Mouse (Mus musculus) embryonic facial prominence, embryonic 11.5 days (tissue): Measurements from ENCODE around the gene 9630041A04Rik. TPM values are rescaled to one million over a fixed set of nuclear protein-coding genes. Genes with fewer than 3 reads are reported as not detected.

Experiments used
- ATAC-seq: fragments of 200-750 bp; cut with Nextera tagmentation; replicated peaks from 2 replicates; pipeline ENCODE4 v1.8.0; 2017; ENCODE audit warnings: low read depth; ENCODE audit not compliant: insufficient number of reproducible peaks, low FRiP score, low TSS enrichment
- DNase-seq: peaks from one replicate; pipeline ENCODE4 v3.0.0-alpha.2; 2015; ENCODE audit warnings: low spot score
- H3K27ac ChIP-seq: fragments of 300-500 bp; sonication (generic); replicated peaks from 2 replicates; pipeline ENCODE4 v1.5.1; 2014; ENCODE audit warnings: mild to moderate bottlenecking, low read depth, low read length, control low read depth
- H3K27me3 ChIP-seq: fragments of 300-500 bp; sonication (generic); 2 replicates; pipeline ENCODE4 v1.6.1; 2014; ENCODE audit warnings: mild to moderate bottlenecking, low read length, moderate library complexity, mixed read lengths; ENCODE audit not compliant: control insufficient read depth, insufficient read depth
- H3K36me3 ChIP-seq: fragments of 300-500 bp; sonication (generic); replicated peaks from 2 replicates; pipeline ENCODE4 v1.6.1; 2014; ENCODE audit warnings: low read depth, mild to moderate bottlenecking, low read length, moderate library complexity, mixed read lengths; ENCODE audit not compliant: control insufficient read depth, insufficient read depth
- H3K4me1 ChIP-seq: fragments of 300-500 bp; sonication (generic); 2 replicates; pipeline ENCODE4 v1.6.1; 2014; ENCODE audit warnings: low read length, mixed read lengths; ENCODE audit not compliant: control insufficient read depth, insufficient read depth
- H3K4me2 ChIP-seq: fragments of 300-500 bp; sonication (generic); 2 replicates; pipeline ENCODE4 v1.6.1; 2014; ENCODE audit warnings: low read depth, mild to moderate bottlenecking, control low read depth, low read length, moderate library complexity
- H3K4me3 ChIP-seq: fragments of 300-500 bp; sonication (generic); 2 replicates; pipeline ENCODE4 v1.5.1; 2014; ENCODE audit warnings: low read depth, low read length, control low read depth
- H3K9ac ChIP-seq: fragments of 300-500 bp; sonication (generic); replicated peaks from 2 replicates; pipeline ENCODE4 v1.6.1; 2014; ENCODE audit warnings: mild to moderate bottlenecking, control low read depth, low read length
- H3K9me3 ChIP-seq: fragments of 300-500 bp; sonication (generic); replicated peaks from 2 replicates; pipeline ENCODE4 v1.6.1; 2016; ENCODE audit warnings: mild to moderate bottlenecking, low read length, inconsistent platforms, mixed read lengths; ENCODE audit not compliant: control insufficient read depth
- WGBS: fragments of 180-500 bp; shearing (Covaris S2); extraction: QIAGEN DNeasy Blood & Tissue Kit; methylation state at CpG from one replicate; pipeline ENCODE4 v1.1.7; 2014; 5-methylcytosine and 5-hydroxymethylcytosine counted together
- polyA plus RNA-seq: library from polyadenylated mRNA; unstranded; fragments of >200 nt; fragmentation: Nextera tagmentation; extraction: Ambion mirVana; gene quantifications from 2 replicates; pipeline ENCODE4 v1.2.1, GENCODE M21; 2014

Gene 9630041A04Rik
- polyA plus RNA-seq, 1 experiment from 2014 or later = not detected

GRCm38 (mm10) chr9:101863130-101863529 lies 1.5 kb downstream of the 9630041A04Rik start:
- ATAC-seq (no peak), DNase-seq (no peak)
- Histone ChIP-seq H3K36me3 (no peaks in the 10 kb centered on the region), H3K4me3 (no peak overlapping the region), H3K9me3 (no peaks in the 10 kb centered on the region), H3K27me3 (no peaks in the 10 kb centered on the region), H3K4me1 (no peaks in the 10 kb centered on the region), H3K4me2 (no peak overlapping the region), H3K9ac (no peak overlapping the region), H3K27ac (no peak overlapping the region)
- WGBS = 79% methylated on average over 5 of the region's 5 CpGs

- Histone ChIP-seq H3K27me3 (no peaks in the 10 kb centered on the region), H3K36me3 (no peaks in the 10 kb centered on the region), H3K9ac (no peak overlapping the region), H3K4me3 (no peak overlapping the region), H3K27ac (no peak overlapping the region), H3K4me1 (no peaks in the 10 kb centered on the region), H3K4me2 (no peak overlapping the region), H3K9me3 (no peaks in the 10 kb centered on the region)
- WGBS = 89% methylated on average over 6 of the region's 6 CpGs
- DNase-seq (no peak), ATAC-seq (no peak)
These were observed 7.0 kb downstream of the 9630041A04Rik start for GRCm38 (mm10) chr9:101868593-101868992.

GRCm38 (mm10) chr9:101870034-101870433 lies 8.4 kb downstream of the 9630041A04Rik start:
- Histone ChIP-seq H3K9me3 (no peaks in the 10 kb centered on the region), H3K27ac (no peak overlapping the region), H3K27me3 (no peaks in the 10 kb centered on the region), H3K36me3 (no peaks in the 10 kb centered on the region), H3K4me3 (no peak overlapping the region), H3K9ac (no peak overlapping the region), H3K4me2 (no peak overlapping the region), H3K4me1 (no peaks in the 10 kb centered on the region)
- DNase-seq = no peak
- no peak for ATAC-seq
- 83% methylated on average over 4 of the region's 4 CpGs for WGBS

- Histone ChIP-seq H3K4me1 (no peaks in the 10 kb centered on the region), H3K4me3 (no peak overlapping the region), H3K4me2 (no peak overlapping the region), H3K27ac (no peak overlapping the region), H3K9ac (no peak overlapping the region), H3K36me3 (no peaks in the 10 kb centered on the region), H3K9me3 (no peaks in the 10 kb centered on the region), H3K27me3 (no peaks in the 10 kb centered on the region)
- ATAC-seq (no peak), DNase-seq (no peak)
- WGBS = 90% methylated on average over 1 of the region's 1 CpGs
These were observed 13.7 kb downstream of the 9630041A04Rik start for GRCm38 (mm10) chr9:101875306-101875705.

- no peaks in the 10 kb centered on the region for H3K4me1 ChIP-seq
- 0 out of 2 replicates have a peak, but pooled peaks have one; percentile 56 for ATAC-seq
- no peaks in the 10 kb centered on the region for H3K27me3 ChIP-seq
- 56% methylated on average over 11 of the region's 11 CpGs for WGBS
- H3K9ac ChIP-seq = no peak overlapping the region
- H3K36me3 ChIP-seq = no peaks in the 10 kb centered on the region
- no peak overlapping the region for H3K27ac ChIP-seq
- H3K4me3 ChIP-seq = no peak overlapping the region
- no peak overlapping the region for H3K4me2 ChIP-seq
- DNase-seq = peak; percentile 72
- H3K9me3 ChIP-seq = no peaks in the 10 kb centered on the region
These were observed 15.7 kb downstream of the 9630041A04Rik start for GRCm38 (mm10) chr9:101877109-101877987.

- ATAC-seq = no peak
- no peaks in the 10 kb centered on the region for H3K9me3 ChIP-seq
- WGBS = 70% methylated on average over 2 of the region's 2 CpGs
- no peak for DNase-seq
- H3K4me1 ChIP-seq = no peaks in the 10 kb centered on the region
- H3K36me3 ChIP-seq = no peaks in the 10 kb centered on the region
- H3K4me2 ChIP-seq = no peak overlapping the region
- H3K9ac ChIP-seq = no peak overlapping the region
- no peaks in the 10 kb centered on the region for H3K27me3 ChIP-seq
- no peak overlapping the region for H3K27ac ChIP-seq
- no peak overlapping the region for H3K4me3 ChIP-seq
These were observed 21.7 kb downstream of the 9630041A04Rik start for GRCm38 (mm10) chr9:101883295-101883694.

- Histone ChIP-seq H3K36me3 (no peaks in the 10 kb centered on the region), H3K4me2 (no peak overlapping the region), H3K4me3 (no peak overlapping the region), H3K27ac (no peak overlapping the region), H3K9me3 (no peaks in the 10 kb centered on the region), H3K4me1 (no peaks in the 10 kb centered on the region), H3K27me3 (no peaks in the 10 kb centered on the region), H3K9ac (no peak overlapping the region)
- WGBS = 93% methylated on average over 1 of the region's 1 CpGs
- ATAC-seq = no peak
- no peak for DNase-seq
These were observed 36.2 kb downstream of the 9630041A04Rik start for GRCm38 (mm10) chr9:101897851-101898250.

- Histone ChIP-seq H3K4me2 (no peak overlapping the region), H3K9me3 (no peaks in the 10 kb centered on the region), H3K4me1 (no peaks in the 10 kb centered on the region), H3K4me3 (no peak overlapping the region), H3K36me3 (no peaks in the 10 kb centered on the region), H3K27ac (no peak overlapping the region), H3K9ac (no peak overlapping the region), H3K27me3 (no peaks in the 10 kb centered on the region)
- WGBS = 78% methylated on average over 3 of the region's 3 CpGs
- DNase-seq = no peak
- ATAC-seq = no peak
These were observed 41.8 kb downstream of the 9630041A04Rik start for GRCm38 (mm10) chr9:101903406-101903805.
